Mouse (Mus musculus): ENCODE data around the gene Rgcc. TPM values are rescaled to one million over a fixed set of nuclear protein-coding genes. Genes with fewer than 3 reads are reported as not detected.

Rgcc gene
- total and polyA plus RNA-seq, 3 experiments, result 66.4 to 124 (median 116) TPM

DNA sequence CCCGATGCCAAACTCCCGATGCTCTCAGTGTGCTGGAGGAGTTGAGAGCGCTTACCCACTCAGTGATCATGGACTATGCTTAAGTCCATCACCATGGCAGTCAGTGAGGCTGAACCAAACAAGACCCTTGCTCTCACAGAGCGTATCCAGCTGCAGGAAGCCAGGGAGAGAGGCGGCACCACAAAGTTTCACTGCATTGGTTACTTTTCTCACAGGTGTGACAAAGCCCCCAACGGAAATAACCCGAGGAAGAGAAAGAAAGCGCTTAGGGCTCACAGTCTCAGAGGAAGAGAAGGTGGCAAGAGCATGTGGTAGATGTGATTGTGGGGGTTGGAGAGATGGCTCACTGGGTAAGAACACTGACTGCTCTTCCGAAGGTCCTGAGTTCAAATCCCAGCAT is 21.0 kb downstream of the Rgcc start:
- peaks cover 20% of the 10 kb centered on the region for H3K4me1 ChIP-seq (ENCODE audit: control insufficient read depth, insufficient read depth, low read length)
- peak overlapping the region; percentile 89 for H3K27ac ChIP-seq
- peaks cover 2% of the 10 kb centered on the region for H3K36me3 ChIP-seq (ENCODE audit: control insufficient read depth, insufficient read depth, low read length)
- no peaks in the 10 kb centered on the region for H3K27me3 ChIP-seq (ENCODE audit: control insufficient read depth, insufficient read depth, low read length)
- 94% methylated on average over 9 of the region's 9 CpGs for WGBS
- no peak overlapping the region for H3K9ac ChIP-seq (ENCODE audit: low read depth, low read length)
- TF ChIP-seq POLR2A (IDR thresholded peaks at IDR 0.05; ENCODE audit: insufficient read depth, low read depth, low read length) (no peak), EP300 (IDR thresholded peaks at IDR 0.05; ENCODE audit: insufficient read depth, low read depth, low read length) (no peak), CTCF (IDR thresholded peaks at IDR 0.05) (no peak)
- no peak overlapping the region for H3K4me3 ChIP-seq
- no peaks in the 10 kb centered on the region for H3K79me2 ChIP-seq (replicated peaks; ENCODE audit: control insufficient read depth, insufficient read depth, low read length)
- DNase-seq, result no peak
- intact Hi-C loops (cut with DNase I), result no loop called here

DNA sequence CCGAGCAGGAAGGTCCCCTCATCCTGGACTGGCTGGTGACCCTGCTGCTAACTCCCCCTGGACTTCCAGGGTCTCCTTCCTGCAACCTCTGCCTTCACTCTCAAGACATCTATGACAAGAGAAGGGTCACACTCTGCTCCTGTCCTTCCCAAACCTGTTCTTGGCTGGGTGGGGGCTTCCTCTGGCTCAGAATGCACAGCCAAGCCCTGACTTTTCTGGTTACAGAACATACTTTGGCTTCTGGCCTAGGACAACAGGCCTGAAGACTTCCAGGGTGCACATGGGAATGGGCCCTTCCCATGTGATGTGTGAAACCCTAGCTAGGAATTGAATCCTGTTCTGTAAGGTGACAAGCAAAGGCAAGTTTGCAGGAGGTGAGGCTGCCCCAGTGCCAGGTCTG is 22.0 kb downstream of the Rgcc start:
- H3K27me3 ChIP-seq (ENCODE audit: control insufficient read depth, insufficient read depth, low read length), result no peaks in the 10 kb centered on the region
- WGBS, result 52% methylated on average over 1 of the region's 1 CpGs
- no peaks in the 10 kb centered on the region for H3K79me2 ChIP-seq (replicated peaks; ENCODE audit: control insufficient read depth, insufficient read depth, low read length)
- intact Hi-C loops (cut with DNase I), result loop anchor here (1.0 kb wide), 1 partner anchor 15 kb away; no protein-coding TSS in a partner anchor
- TF ChIP-seq EP300 (IDR thresholded peaks at IDR 0.05; ENCODE audit: insufficient read depth, low read depth, low read length), result peak; percentile 87; the same call in 1 of the 2 replicates
- TF ChIP-seq POLR2A (IDR thresholded peaks at IDR 0.05; ENCODE audit: insufficient read depth, low read depth, low read length), result no peak
- no peak for TF ChIP-seq CTCF (IDR thresholded peaks at IDR 0.05)
- peak in 1 of 2 experiments; percentile 44 for DNase-seq
- peaks cover 20% of the 10 kb centered on the region for H3K4me1 ChIP-seq (ENCODE audit: control insufficient read depth, insufficient read depth, low read length)
- H3K4me3 ChIP-seq, result no peak overlapping the region
- H3K9ac ChIP-seq (ENCODE audit: low read depth, low read length), result no peak overlapping the region
- peaks cover 2% of the 10 kb centered on the region for H3K36me3 ChIP-seq (ENCODE audit: control insufficient read depth, insufficient read depth, low read length)
- peak overlapping the region; percentile 89 for H3K27ac ChIP-seq

DNA sequence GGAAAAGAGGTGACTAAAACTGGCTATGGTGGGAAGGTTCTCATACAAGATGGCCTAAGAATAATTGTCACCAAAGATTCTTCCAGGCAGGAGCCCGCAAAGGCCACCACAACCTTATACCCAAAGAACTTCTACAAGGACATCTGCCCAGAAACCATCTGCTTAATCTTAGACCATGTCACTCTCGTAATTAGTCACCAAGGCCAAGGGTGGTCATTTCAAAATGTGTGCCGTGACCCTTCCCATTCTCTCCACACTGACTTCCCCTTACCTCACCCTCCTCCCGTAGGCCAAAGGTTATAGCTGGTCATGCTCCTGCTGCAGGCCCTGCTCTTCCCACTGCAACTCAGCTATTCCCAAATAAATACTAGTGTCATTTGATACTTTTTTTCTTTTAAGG is 22.5 kb downstream of the Rgcc start:
- no peak for DNase-seq
- WGBS, result 87% methylated on average over 4 of the region's 4 CpGs
- Histone ChIP-seq H3K4me1 (ENCODE audit: control insufficient read depth, insufficient read depth, low read length) (peaks cover 20% of the 10 kb centered on the region), H3K27me3 (ENCODE audit: control insufficient read depth, insufficient read depth, low read length) (no peaks in the 10 kb centered on the region), H3K27ac (peak overlapping the region; percentile 89), H3K36me3 (ENCODE audit: control insufficient read depth, insufficient read depth, low read length) (peaks cover 2% of the 10 kb centered on the region), H3K4me3 (no peak overlapping the region), H3K79me2 (replicated peaks; ENCODE audit: control insufficient read depth, insufficient read depth, low read length) (no peaks in the 10 kb centered on the region), H3K9ac (ENCODE audit: low read depth, low read length) (no peak overlapping the region)
- TF ChIP-seq EP300 (IDR thresholded peaks at IDR 0.05; ENCODE audit: insufficient read depth, low read depth, low read length), result no peak
- no peak for TF ChIP-seq CTCF (IDR thresholded peaks at IDR 0.05)
- TF ChIP-seq POLR2A (IDR thresholded peaks at IDR 0.05; ENCODE audit: insufficient read depth, low read depth, low read length), result no peak
- intact Hi-C loops (cut with DNase I), result loop anchor here (1.0 kb wide), 1 partner anchor 15 kb away; no protein-coding TSS in a partner anchor

- peak overlapping the region; percentile 89 for H3K27ac ChIP-seq
- TF ChIP-seq CTCF (IDR thresholded peaks at IDR 0.05) (no peak), POLR2A (IDR thresholded peaks at IDR 0.05; ENCODE audit: insufficient read depth, low read depth, low read length) (peak; percentile 58), EP300 (IDR thresholded peaks at IDR 0.05; ENCODE audit: insufficient read depth, low read depth, low read length) (peak; percentile 96)
- H3K9ac ChIP-seq (ENCODE audit: low read depth, low read length), result peak overlapping the region; percentile 7; the same call in 1 of the 2 replicates
- 40% methylated on average over 7 of the region's 7 CpGs for WGBS
- no peak overlapping the region for H3K4me3 ChIP-seq
- no peaks in the 10 kb centered on the region for H3K27me3 ChIP-seq (ENCODE audit: control insufficient read depth, insufficient read depth, low read length)
- DNase-seq, result peak; percentile 68 to 78
- peaks cover 2% of the 10 kb centered on the region for H3K36me3 ChIP-seq (ENCODE audit: control insufficient read depth, insufficient read depth, low read length)
- intact Hi-C loops (cut with DNase I), result no loop called here
- H3K4me1 ChIP-seq (ENCODE audit: control insufficient read depth, insufficient read depth, low read length), result peaks cover 26% of the 10 kb centered on the region
- H3K79me2 ChIP-seq (replicated peaks; ENCODE audit: control insufficient read depth, insufficient read depth, low read length), result no peaks in the 10 kb centered on the region
Observed at GRCm38 (mm10) chr14:79277922-79278321, 23.5 kb downstream of the Rgcc start.

- peaks cover 2% of the 10 kb centered on the region for H3K36me3 ChIP-seq (ENCODE audit: control insufficient read depth, insufficient read depth, low read length)
- no peak overlapping the region for H3K4me3 ChIP-seq
- WGBS, result 88% methylated on average over 8 of the region's 8 CpGs
- H3K27ac ChIP-seq, result peak overlapping the region; percentile 38
- no peaks in the 10 kb centered on the region for H3K27me3 ChIP-seq (ENCODE audit: control insufficient read depth, insufficient read depth, low read length)
- TF ChIP-seq POLR2A (IDR thresholded peaks at IDR 0.05; ENCODE audit: insufficient read depth, low read depth, low read length), result no peak
- TF ChIP-seq EP300 (IDR thresholded peaks at IDR 0.05; ENCODE audit: insufficient read depth, low read depth, low read length), result no peak
- no peak for TF ChIP-seq CTCF (IDR thresholded peaks at IDR 0.05)
- DNase-seq, result no peak
- H3K9ac ChIP-seq (ENCODE audit: low read depth, low read length), result no peak overlapping the region
- peaks cover 28% of the 10 kb centered on the region for H3K4me1 ChIP-seq (ENCODE audit: control insufficient read depth, insufficient read depth, low read length)
- no peaks in the 10 kb centered on the region for H3K79me2 ChIP-seq (replicated peaks; ENCODE audit: control insufficient read depth, insufficient read depth, low read length)
- intact Hi-C loops (cut with DNase I), result no loop called here
Observed at GRCm38 (mm10) chr14:79275870-79276395, 25.5 kb downstream of the Rgcc start.

GRCm38 (mm10) chr14:79275441-79275840 is 26.0 kb downstream of the Rgcc start:
- Histone ChIP-seq H3K9ac (ENCODE audit: low read depth, low read length) (no peak overlapping the region), H3K4me1 (ENCODE audit: control insufficient read depth, insufficient read depth, low read length) (peaks cover 28% of the 10 kb centered on the region), H3K79me2 (replicated peaks; ENCODE audit: control insufficient read depth, insufficient read depth, low read length) (no peaks in the 10 kb centered on the region), H3K4me3 (no peak overlapping the region), H3K27me3 (ENCODE audit: control insufficient read depth, insufficient read depth, low read length) (no peaks in the 10 kb centered on the region), H3K36me3 (ENCODE audit: control insufficient read depth, insufficient read depth, low read length) (peaks cover 2% of the 10 kb centered on the region), H3K27ac (peak overlapping the region; percentile 86)
- intact Hi-C loops (cut with DNase I), result no loop called here
- TF ChIP-seq CTCF (IDR thresholded peaks at IDR 0.05), result no peak
- 52% methylated on average over 3 of the region's 3 CpGs for WGBS
- peak in 1 of 2 experiments; percentile 1 for DNase-seq

Measured in heart, adult 2 months (tissue).